Mouse (Mus musculus) lung, embryonic 15.5 days (tissue): Measurements from ENCODE around the gene Eea1. TPM values are rescaled to one million over a fixed set of nuclear protein-coding genes. Genes with fewer than 3 reads are reported as not detected.
"Not testable (repeated sequence)": the region's sequence is repeated elsewhere in the genome, so short reads cannot be mapped to it uniquely, and the experiment has no call there.

ENCODE experiments used
- ATAC-seq: fragments of 200-750 bp; cut with Nextera tagmentation; 2 replicates; pipeline ENCODE4 v1.8.0; 2017; ENCODE audit warnings: moderate number of reproducible peaks, borderline replicate concordance; ENCODE audit not compliant: low FRiP score, low TSS enrichment; ENCODE audit errors: extremely low read depth
- H3K27ac ChIP-seq: fragments of 300-500 bp; sonication (generic); 2 replicates; pipeline ENCODE4 v1.5.1; 2015; ENCODE audit warnings: moderate library complexity, mild to moderate bottlenecking, inconsistent platforms
- H3K27me3 ChIP-seq: fragments of 300-500 bp; sonication (generic); 2 replicates; pipeline ENCODE4 v1.6.1; 2015; ENCODE audit warnings: inconsistent platforms
- H3K36me3 ChIP-seq: fragments of 300-500 bp; sonication (generic); 2 replicates; pipeline ENCODE4 v1.6.1; 2015; ENCODE audit warnings: inconsistent platforms
- H3K4me1 ChIP-seq: fragments of 300-500 bp; sonication (generic); 2 replicates; pipeline ENCODE4 v1.6.1; 2015; ENCODE audit warnings: inconsistent platforms
- H3K4me2 ChIP-seq: fragments of 300-500 bp; sonication (generic); 2 replicates; pipeline ENCODE4 v1.6.1; 2015; ENCODE audit warnings: inconsistent platforms, mild to moderate bottlenecking, moderate library complexity
- H3K4me3 ChIP-seq: fragments of 300-500 bp; sonication (generic); 2 replicates; pipeline ENCODE4 v1.5.1; 2015; ENCODE audit warnings: mild to moderate bottlenecking, inconsistent platforms
- H3K9ac ChIP-seq: fragments of 300-500 bp; sonication (generic); 2 replicates; pipeline ENCODE4 v1.6.1; 2015; ENCODE audit warnings: inconsistent platforms
- H3K9me3 ChIP-seq: fragments of 300-500 bp; sonication (generic); 2 replicates; pipeline ENCODE4 v1.6.1; 2016; ENCODE audit warnings: inconsistent platforms
- WGBS: fragments of 180-500 bp; shearing (Covaris S2); methylation state at CpG from one replicate; pipeline ENCODE4 v1.1.7; 2015; 5-methylcytosine and 5-hydroxymethylcytosine counted together
- polyA plus RNA-seq: library from polyadenylated mRNA; unstranded; fragments of >200 nt; fragmentation: Nextera tagmentation; extraction: Ambion mirVana; gene quantifications from 2 replicates; pipeline ENCODE4 v1.2.1, GENCODE M21; 2015

Eea1 gene
- polyA plus RNA-seq, 1 experiment from 2014 or later: 17.3 TPM

GRCm38 (mm10) chr10:95914434-95915174, 25.8 kb upstream of the Eea1 start:
- Histone ChIP-seq H3K36me3 (no peaks in the 10 kb centered on the region), H3K9me3 (no peaks in the 10 kb centered on the region), H3K4me2 (no peak overlapping the region), H3K9ac (no peak overlapping the region), H3K4me3 (no peak overlapping the region), H3K4me1 (no peaks in the 10 kb centered on the region), H3K27ac (no peak overlapping the region), H3K27me3 (no peaks in the 10 kb centered on the region)
- 88% methylated on average over 5 of the region's 5 CpGs for WGBS
- ATAC-seq: no peak

- H3K4me3 ChIP-seq: no peak overlapping the region
- no peak for ATAC-seq
- H3K4me1 ChIP-seq: no peaks in the 10 kb centered on the region
- no peak overlapping the region for H3K27ac ChIP-seq
- no peaks in the 10 kb centered on the region for H3K27me3 ChIP-seq
- no peak overlapping the region for H3K9ac ChIP-seq
- H3K9me3 ChIP-seq: no peaks in the 10 kb centered on the region
- no peaks in the 10 kb centered on the region for H3K36me3 ChIP-seq
- no peak overlapping the region for H3K4me2 ChIP-seq
- 44% methylated on average over 3 of the region's 3 CpGs for WGBS
Observed at GRCm38 (mm10) chr10:95918716-95919115, 21.7 kb upstream of the Eea1 start.

- Histone ChIP-seq H3K9me3 (no peaks in the 10 kb centered on the region), H3K9ac (no peak overlapping the region), H3K4me3 (no peak overlapping the region), H3K27ac (no peak overlapping the region), H3K4me1 (no peaks in the 10 kb centered on the region), H3K27me3 (no peaks in the 10 kb centered on the region), H3K4me2 (no peak overlapping the region), H3K36me3 (no peaks in the 10 kb centered on the region)
- no peak for ATAC-seq
- 71% methylated on average over 6 of the region's 6 CpGs for WGBS
Observed at GRCm38 (mm10) chr10:95923263-95924217, 16.9 kb upstream of the Eea1 start.

- WGBS: 91% methylated on average over 13 of the region's 13 CpGs
- ATAC-seq: not testable (repeated sequence)
Observed at GRCm38 (mm10) chr10:95933631-95934030, 6.8 kb upstream of the Eea1 start.

GRCm38 (mm10) chr10:95940901-95941767, 684 bp downstream of the Eea1 start:
- peak; percentile 85 for ATAC-seq

More at GRCm38 (mm10) chr10:95933631-95934030, 6.8 kb upstream of the Eea1 start:
- H3K9me3 ChIP-seq, H3K27ac ChIP-seq, H3K4me1 ChIP-seq, H3K9ac ChIP-seq, H3K4me2 ChIP-seq, H3K27me3 ChIP-seq, H3K4me3 ChIP-seq, H3K36me3 ChIP-seq: not testable (repeated sequence)

GRCm38 (mm10) chr10:95941768-95942425, 1.4 kb downstream of the Eea1 start:
- Histone ChIP-seq H3K4me3 (peak overlapping the region; percentile 84), H3K9ac (peak overlapping the region; percentile 71), H3K4me1 (peaks cover 16% of the 10 kb centered on the region), H3K27me3 (no peaks in the 10 kb centered on the region), H3K9me3 (no peaks in the 10 kb centered on the region), H3K27ac (no peak overlapping the region), H3K4me2 (peak overlapping the region; percentile 93), H3K36me3 (no peaks in the 10 kb centered on the region)
- 37% methylated on average over 6 of the region's 6 CpGs for WGBS
- ATAC-seq: no peak

More at GRCm38 (mm10) chr10:95940901-95941767, 684 bp downstream of the Eea1 start:
- H3K4me1 ChIP-seq: peaks cover 16% of the 10 kb centered on the region
- H3K9me3 ChIP-seq: no peaks in the 10 kb centered on the region
- WGBS: 2% methylated on average over 62 of the region's 69 CpGs
- H3K27me3 ChIP-seq: no peaks in the 10 kb centered on the region
- no peaks in the 10 kb centered on the region for H3K36me3 ChIP-seq
- H3K4me3 ChIP-seq: peak overlapping the region; percentile 84
- H3K4me2 ChIP-seq: peak overlapping the region; percentile 93
- peak overlapping the region; percentile 71 for H3K9ac ChIP-seq
- peak overlapping the region; percentile 95 for H3K27ac ChIP-seq

- Histone ChIP-seq H3K27ac (no peak overlapping the region), H3K4me3 (no peak overlapping the region), H3K36me3 (no peaks in the 10 kb centered on the region), H3K9ac (no peak overlapping the region), H3K27me3 (no peaks in the 10 kb centered on the region), H3K9me3 (no peaks in the 10 kb centered on the region), H3K4me1 (peaks cover 9% of the 10 kb centered on the region), H3K4me2 (no peak overlapping the region)
- ATAC-seq: no peak
- WGBS: 86% methylated on average over 1 of the region's 1 CpGs
Observed at GRCm38 (mm10) chr10:95945086-95945485, 4.6 kb downstream of the Eea1 start.

GRCm38 (mm10) chr10:95949410-95949809, 9.0 kb downstream of the Eea1 start:
- Histone ChIP-seq H3K36me3 (no peaks in the 10 kb centered on the region), H3K4me3 (no peak overlapping the region), H3K4me1 (no peaks in the 10 kb centered on the region), H3K4me2 (no peak overlapping the region), H3K9ac (no peak overlapping the region), H3K27me3 (no peaks in the 10 kb centered on the region), H3K9me3 (no peaks in the 10 kb centered on the region), H3K27ac (no peak overlapping the region)
- no peak for ATAC-seq
- WGBS: 93% methylated on average over 3 of the region's 3 CpGs

- no peaks in the 10 kb centered on the region for H3K36me3 ChIP-seq
- H3K4me3 ChIP-seq: no peak overlapping the region
- H3K27me3 ChIP-seq: no peaks in the 10 kb centered on the region
- H3K4me1 ChIP-seq: no peaks in the 10 kb centered on the region
- ATAC-seq: no peak
- WGBS: 78% methylated on average over 5 of the region's 5 CpGs
- no peak overlapping the region for H3K9ac ChIP-seq
- no peak overlapping the region for H3K27ac ChIP-seq
- no peaks in the 10 kb centered on the region for H3K9me3 ChIP-seq
- no peak overlapping the region for H3K4me2 ChIP-seq
Observed at GRCm38 (mm10) chr10:95950194-95950593, 9.7 kb downstream of the Eea1 start.

GRCm38 (mm10) chr10:95950797-95951196, 10.3 kb downstream of the Eea1 start:
- H3K9ac ChIP-seq: no peak overlapping the region
- no peaks in the 10 kb centered on the region for H3K27me3 ChIP-seq
- no peak overlapping the region for H3K4me3 ChIP-seq
- ATAC-seq: no peak
- 84% methylated on average over 4 of the region's 4 CpGs for WGBS
- no peak overlapping the region for H3K27ac ChIP-seq
- H3K9me3 ChIP-seq: no peaks in the 10 kb centered on the region
- H3K4me1 ChIP-seq: no peaks in the 10 kb centered on the region
- H3K36me3 ChIP-seq: no peaks in the 10 kb centered on the region
- no peak overlapping the region for H3K4me2 ChIP-seq

- H3K4me3 ChIP-seq: no peak overlapping the region
- no peaks in the 10 kb centered on the region for H3K36me3 ChIP-seq
- H3K27me3 ChIP-seq: no peaks in the 10 kb centered on the region
- H3K4me2 ChIP-seq: no peak overlapping the region
- H3K9me3 ChIP-seq: no peaks in the 10 kb centered on the region
- no peak for ATAC-seq
- H3K4me1 ChIP-seq: no peaks in the 10 kb centered on the region
- 89% methylated on average over 2 of the region's 2 CpGs for WGBS
- no peak overlapping the region for H3K27ac ChIP-seq
- no peak overlapping the region for H3K9ac ChIP-seq
Observed at GRCm38 (mm10) chr10:95951346-95951745, 10.9 kb downstream of the Eea1 start.
